Mouse (Mus musculus) megakaryocyte-erythroid progenitor cell, adult 5-6 weeks (primary cell): Measurements from ENCODE around the gene Ybx2. TPM values are rescaled to one million over a fixed set of nuclear protein-coding genes. Genes with fewer than 3 reads are reported as not detected.
A peak's percentile ranks its signal among the peaks of the same experiment; 100 is the strongest.

Experiments used
- ATAC-seq: replicated peaks from 2 replicates; pipeline ENCODE4 v1.8.0; 2016; ENCODE audit warnings: mild to moderate bottlenecking, inconsistent platforms; ENCODE audit not compliant: severe bottlenecking, poor library complexity, low FRiP score, low TSS enrichment
- total RNA-seq, 2 experiments: library from RNA; stranded (forward) in 1 of 2; stranded (reverse) in 1 of 2; fragments of 200-1000, 215-1000 nt in 1 of 2; fragments of >200 nt in 1 of 2; fragmentation: Nextera tagmentation in 1 of 2; gene quantifications; 2 replicates each; pipeline ENCODE4 v1.2.3; 2014 to 2017

Gene Ybx2
- total RNA-seq, 2 experiments from 2014 or later: not detected

GRCm38 (mm10) chr11:69981141-69981762, 45.7 kb downstream of the Ybx2 start, which contains the start of gene Ctdnep1:
Ctdnep1 (plus strand) TSS chr11:69981156.
- ATAC-seq: no peak

- no peak for ATAC-seq
Observed at GRCm38 (mm10) chr11:69982225-69982624, 46.6 kb downstream of the Ybx2 start, which contains the start of gene Elp5. Elp5 (minus strand) TSS chr11:69982517.

DNA sequence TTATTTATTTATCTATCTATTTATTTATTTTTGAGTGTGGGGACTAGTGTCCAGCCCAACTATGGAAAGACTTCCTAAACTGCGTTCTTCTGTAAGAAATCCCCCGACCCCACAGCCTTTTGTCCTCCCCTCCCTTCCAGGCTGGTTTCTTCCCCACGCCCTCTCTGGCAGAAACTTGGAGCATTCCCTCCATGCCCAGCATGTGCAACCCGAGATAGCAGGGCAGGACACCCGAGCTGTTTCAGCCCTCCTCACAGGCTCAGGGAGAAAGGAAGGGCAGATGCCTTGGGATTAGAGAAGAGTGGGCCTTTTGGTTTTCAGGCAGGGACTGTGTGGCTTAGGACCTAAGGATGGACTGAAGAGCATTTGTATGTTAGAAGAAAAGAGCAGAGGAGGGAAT, 47.3 kb downstream of the Ybx2 start:
- ATAC-seq: 0 out of 2 replicates have a peak, but pooled peaks have one; percentile 27

DNA sequence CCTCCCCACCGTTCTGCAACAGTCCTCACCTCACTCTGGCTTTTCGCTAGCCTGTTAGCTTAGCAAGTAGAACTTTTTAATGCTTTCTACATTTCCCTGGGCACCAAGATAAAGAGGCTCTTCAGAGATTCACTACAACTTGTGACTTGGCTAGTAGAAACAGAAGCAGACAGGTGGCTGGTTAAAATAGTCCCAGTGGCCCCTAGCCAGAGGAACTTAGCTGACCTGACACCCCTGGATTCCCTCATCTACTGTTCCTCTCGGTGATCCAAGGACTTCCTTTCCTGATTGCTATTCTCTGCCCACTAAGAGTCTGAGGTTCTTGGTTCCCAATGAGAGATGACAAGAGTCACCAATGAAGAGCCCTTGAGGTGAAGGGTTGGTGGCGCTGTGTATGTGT, 47.8 kb downstream of the Ybx2 start:
- no peak for ATAC-seq

- no peak for ATAC-seq
Observed at GRCm38 (mm10) chr11:69984431-69984830, 48.8 kb downstream of the Ybx2 start.

DNA sequence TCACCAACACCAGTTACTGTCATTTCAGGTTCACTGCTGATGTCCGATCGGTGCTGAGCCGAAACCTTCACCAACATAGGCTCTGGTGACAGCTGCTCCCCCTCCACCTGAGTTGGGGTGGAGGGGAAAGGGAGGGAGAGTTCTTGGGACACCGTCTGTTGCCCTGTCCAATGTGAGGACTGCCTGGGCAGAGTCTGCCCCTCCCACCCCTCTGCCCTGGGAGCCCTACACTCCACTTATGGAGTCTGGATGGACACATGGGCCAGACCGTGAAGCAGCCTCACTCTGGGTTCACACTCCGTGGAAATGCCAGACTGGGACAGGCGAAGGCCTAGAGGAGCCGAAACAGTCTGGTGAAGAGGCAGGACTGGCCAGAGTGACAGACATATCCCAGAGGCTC, 54.4 kb downstream of the Ybx2 start:
- ATAC-seq: no peak

Other genes with a start within 250 kb of the Ybx2 start
Only the 30 nearest of the 35 such genes appear.
- not detected in 2 replicates for gene Slc35g3, start 173.8 kb upstream of the Ybx2 start, total RNA-seq (2014; fragmentation: Nextera tagmentation)
- not detected in 2 replicates for gene Slc35g3, start 173.8 kb upstream of the Ybx2 start, total RNA-seq (2017)
- gene Zbtb4, start 169.9 kb upstream of the Ybx2 start, total RNA-seq (2014; fragmentation: Nextera tagmentation): 2.8 and 4.0 TPM in 2 replicates
- gene Zbtb4, start 169.9 kb upstream of the Ybx2 start, total RNA-seq (2017): 1.1 and 2.1 TPM in 2 replicates
- gene Chrnb1, start 139.9 kb upstream of the Ybx2 start, total RNA-seq (2014; fragmentation: Nextera tagmentation): 2.3 TPM in 1 of 2 replicates, not detected in the other
- 0.28 and 1.9 TPM in 2 replicates for gene Chrnb1, start 139.9 kb upstream of the Ybx2 start, total RNA-seq (2017)
- gene Fgf11, start 133.9 kb upstream of the Ybx2 start, total RNA-seq (2014; fragmentation: Nextera tagmentation): 0.57 and 0.63 TPM in 2 replicates
- 2.3 TPM in 1 of 2 replicates, not detected in the other for gene Fgf11, start 133.9 kb upstream of the Ybx2 start, total RNA-seq (2017)
- not detected in 2 replicates for gene Tmem102, start 130.2 kb upstream of the Ybx2 start, total RNA-seq (2014; fragmentation: Nextera tagmentation)
- not detected in 2 replicates for gene Tmem102, start 130.2 kb upstream of the Ybx2 start, total RNA-seq (2017)
- not detected in 2 replicates for gene Gm39566, start 120.5 kb upstream of the Ybx2 start, total RNA-seq (2014; fragmentation: Nextera tagmentation)
- not detected in 2 replicates for gene Gm39566, start 120.5 kb upstream of the Ybx2 start, total RNA-seq (2017)
- gene Spem2, start 117.3 kb upstream of the Ybx2 start, total RNA-seq (2014; fragmentation: Nextera tagmentation): not detected in 2 replicates
- gene Spem2, start 117.3 kb upstream of the Ybx2 start, total RNA-seq (2017): not detected in 2 replicates
- gene Spem1, start 113.6 kb upstream of the Ybx2 start, total RNA-seq (2014; fragmentation: Nextera tagmentation): not detected in 2 replicates
- not detected in 2 replicates for gene Spem1, start 113.6 kb upstream of the Ybx2 start, total RNA-seq (2017)
- 7.9 and 8.3 TPM in 2 replicates for gene Nlgn2, start 98.0 kb upstream of the Ybx2 start, total RNA-seq (2014; fragmentation: Nextera tagmentation)
- 2.9 and 3.8 TPM in 2 replicates for gene Nlgn2, start 98.0 kb upstream of the Ybx2 start, total RNA-seq (2017)
- gene Tmem256, start 97.3 kb upstream of the Ybx2 start, total RNA-seq (2014; fragmentation: Nextera tagmentation): 166 and 210 TPM in 2 replicates
- gene Tmem256, start 97.3 kb upstream of the Ybx2 start, total RNA-seq (2017): 64.8 and 66.7 TPM in 2 replicates
- gene Plscr3, start 89.4 kb upstream of the Ybx2 start, total RNA-seq (2014; fragmentation: Nextera tagmentation): 54.7 and 61.3 TPM in 2 replicates
- gene Plscr3, start 89.4 kb upstream of the Ybx2 start, total RNA-seq (2017): 14.5 and 14.8 TPM in 2 replicates
- 0.48 TPM in 1 of 2 replicates, not detected in the other for gene Tnk1, start 77.1 kb upstream of the Ybx2 start, total RNA-seq (2014; fragmentation: Nextera tagmentation)
- 0.34 TPM in 1 of 2 replicates, not detected in the other for gene Tnk1, start 77.1 kb upstream of the Ybx2 start, total RNA-seq (2017)
- not detected in 2 replicates for gene Tmem95, start 57.8 kb upstream of the Ybx2 start, total RNA-seq (2014; fragmentation: Nextera tagmentation)
- gene Tmem95, start 57.8 kb upstream of the Ybx2 start, total RNA-seq (2017): not detected in 2 replicates
- 0.54 and 0.79 TPM in 2 replicates for gene Kctd11, start 54.4 kb upstream of the Ybx2 start, total RNA-seq (2014; fragmentation: Nextera tagmentation)
- gene Kctd11, start 54.4 kb upstream of the Ybx2 start, total RNA-seq (2017): 1.3 TPM in 1 of 2 replicates, not detected in the other
- gene Acap1, start 40.3 kb upstream of the Ybx2 start, total RNA-seq (2014; fragmentation: Nextera tagmentation): 52.7 and 59.4 TPM in 2 replicates
- gene Acap1, start 40.3 kb upstream of the Ybx2 start, total RNA-seq (2017): 40.3 and 55.2 TPM in 2 replicates
- gene 2810408A11Rik, start 34.8 kb upstream of the Ybx2 start, total RNA-seq (2014; fragmentation: Nextera tagmentation): 2.4 and 4.0 TPM in 2 replicates
- gene 2810408A11Rik, start 34.8 kb upstream of the Ybx2 start, total RNA-seq (2017): 3.4 and 4.1 TPM in 2 replicates
- 31.7 and 51.2 TPM in 2 replicates for gene Neurl4, start 34.7 kb upstream of the Ybx2 start, total RNA-seq (2014; fragmentation: Nextera tagmentation)
- 27.9 and 64.3 TPM in 2 replicates for gene Neurl4, start 34.7 kb upstream of the Ybx2 start, total RNA-seq (2017)
- gene Gps2, start 21.9 kb upstream of the Ybx2 start, total RNA-seq (2014; fragmentation: Nextera tagmentation): 155 and 190 TPM in 2 replicates
- gene Gps2, start 21.9 kb upstream of the Ybx2 start, total RNA-seq (2017): 53.7 and 106 TPM in 2 replicates
- 1,285 and 1,514 TPM in 2 replicates for gene Eif5a, start 13.8 kb upstream of the Ybx2 start, total RNA-seq (2014; fragmentation: Nextera tagmentation)
- 1,032 and 1,474 TPM in 2 replicates for gene Eif5a, start 13.8 kb upstream of the Ybx2 start, total RNA-seq (2017)
- 0.15 and 5.2 TPM in 2 replicates for gene Slc2a4, start 12.4 kb downstream of the Ybx2 start, total RNA-seq (2014; fragmentation: Nextera tagmentation)
- gene Slc2a4, start 12.4 kb downstream of the Ybx2 start, total RNA-seq (2017): 0.19 and 0.88 TPM in 2 replicates
- not detected in 2 replicates for gene Cldn7, start 29.0 kb downstream of the Ybx2 start, total RNA-seq (2014; fragmentation: Nextera tagmentation)
- not detected in 2 replicates for gene Cldn7, start 29.0 kb downstream of the Ybx2 start, total RNA-seq (2017)
- gene Ctdnep1, start 45.4 kb downstream of the Ybx2 start, total RNA-seq (2014; fragmentation: Nextera tagmentation): 181 and 216 TPM in 2 replicates
- 9.8 and 38.6 TPM in 2 replicates for gene Ctdnep1, start 45.4 kb downstream of the Ybx2 start, total RNA-seq (2017)
- 81.7 and 104 TPM in 2 replicates for gene Elp5, start 46.7 kb downstream of the Ybx2 start, total RNA-seq (2014; fragmentation: Nextera tagmentation)
- 66.4 and 82.7 TPM in 2 replicates for gene Elp5, start 46.7 kb downstream of the Ybx2 start, total RNA-seq (2017)
- gene Gabarap, start 55.3 kb downstream of the Ybx2 start, total RNA-seq (2014; fragmentation: Nextera tagmentation): 267 and 278 TPM in 2 replicates
- 222 and 223 TPM in 2 replicates for gene Gabarap, start 55.3 kb downstream of the Ybx2 start, total RNA-seq (2017)
- gene Phf23, start 60.0 kb downstream of the Ybx2 start, total RNA-seq (2014; fragmentation: Nextera tagmentation): 49.1 and 53.9 TPM in 2 replicates
- gene Phf23, start 60.0 kb downstream of the Ybx2 start, total RNA-seq (2017): 46.2 and 53.7 TPM in 2 replicates
- 20.3 and 30.0 TPM in 2 replicates for gene Dvl2, start 64.8 kb downstream of the Ybx2 start, total RNA-seq (2014; fragmentation: Nextera tagmentation)
- 15.8 and 20.8 TPM in 2 replicates for gene Dvl2, start 64.8 kb downstream of the Ybx2 start, total RNA-seq (2017)
- gene Acadvl, start 79.6 kb downstream of the Ybx2 start, total RNA-seq (2014; fragmentation: Nextera tagmentation): 50.8 and 85.0 TPM in 2 replicates
- gene Acadvl, start 79.6 kb downstream of the Ybx2 start, total RNA-seq (2017): 58.1 and 70.7 TPM in 2 replicates
- 2.1 and 3.0 TPM in 2 replicates for gene Dlg4, start 81.1 kb downstream of the Ybx2 start, total RNA-seq (2014; fragmentation: Nextera tagmentation)
- gene Dlg4, start 81.1 kb downstream of the Ybx2 start, total RNA-seq (2017): 0.23 and 0.76 TPM in 2 replicates
- gene Asgr1, start 118.3 kb downstream of the Ybx2 start, total RNA-seq (2014; fragmentation: Nextera tagmentation): not detected in 2 replicates
- not detected in 2 replicates for gene Asgr1, start 118.3 kb downstream of the Ybx2 start, total RNA-seq (2017)
- gene Asgr2, start 156.8 kb downstream of the Ybx2 start, total RNA-seq (2014; fragmentation: Nextera tagmentation): not detected in 2 replicates
- not detected in 2 replicates for gene Asgr2, start 156.8 kb downstream of the Ybx2 start, total RNA-seq (2017)